ENCODE assay signal across 15 mouse cellular contexts in the genomic region with DNA sequence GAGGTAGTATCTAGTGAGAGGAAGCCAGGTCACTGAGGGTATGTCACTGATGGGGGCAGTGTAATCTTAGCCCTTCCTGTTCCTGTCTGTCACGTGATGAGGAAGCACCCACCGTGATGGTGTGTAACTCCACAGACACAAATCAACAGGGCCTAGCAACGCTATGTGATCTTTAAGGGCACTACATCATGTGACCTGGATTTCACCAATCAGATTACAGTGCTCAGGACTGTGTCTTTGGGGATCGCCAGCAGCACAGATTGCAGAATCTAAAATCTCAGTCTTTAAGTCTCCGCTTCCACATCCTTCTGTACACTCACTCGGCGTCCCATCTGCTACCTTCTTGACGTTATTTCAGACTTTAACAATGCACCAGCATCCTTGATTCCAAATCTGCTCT.
A peak's percentile ranks its signal among the peaks of the same experiment; 100 is the strongest.
DNase-seq lines count a peak whose midpoint lies in the region; ATAC-seq and TF ChIP-seq lines count a peak whose summit lies in the region.
"Had no signal": no experiment of that assay in that cellular context is flagged by ENCODE, and none has a peak within 500 bp of the region (broad histone marks: within the 10 kb centered on the region; RNA-seq: fewer than 3 reads in every experiment).

No protein-coding gene starts in this region.

- no peak overlapping the region for H3K9ac ChIP-seq in forebrain, embryonic 13.5 days
- H3K9ac ChIP-seq in forebrain, embryonic 11.5 days (ENCODE audit: low read length) = no peak overlapping the region
- no peak overlapping the region for H3K9ac ChIP-seq in CH12.LX (ENCODE audit: insufficient read depth, low read depth)
- H3K9ac ChIP-seq: midbrain, embryonic 12.5 days had no signal

- 80% methylated on average over 8 of the region's 8 CpGs for WGBS in forebrain, embryonic 13.5 days
- WGBS in forebrain, embryonic 11.5 days = 87% methylated on average over 8 of the region's 8 CpGs
- 81% methylated on average over 8 of the region's 8 CpGs for WGBS in limb, embryonic 10.5 days

- no peaks in the 10 kb centered on the region for H3K36me3 ChIP-seq in forebrain, embryonic 13.5 days (ENCODE audit: poor library complexity, severe bottlenecking)
- no peaks in the 10 kb centered on the region for H3K36me3 ChIP-seq in forebrain, embryonic 11.5 days (ENCODE audit: control insufficient read depth, insufficient read depth, low read length)
- no peaks in the 10 kb centered on the region for H3K36me3 ChIP-seq in CH12.LX (replicated peaks in 1 of 2; ENCODE audit: control insufficient read depth in 1 of 2, insufficient read depth in 1 of 2, low read length in 1 of 2)
- no peaks in the 10 kb centered on the region for H3K36me3 ChIP-seq in limb, embryonic 10.5 days
- H3K36me3 ChIP-seq: midbrain, embryonic 12.5 days had no signal

- TF ChIP-seq RAD21 in CH12.LX (IDR thresholded peaks at IDR 0.05; ENCODE audit: low read depth, low read length) = no peak

- H3K9me3 ChIP-seq in forebrain, embryonic 13.5 days (replicated peaks) = no peaks in the 10 kb centered on the region
- H3K9me3 ChIP-seq in forebrain, embryonic 11.5 days (ENCODE audit: control insufficient read depth, low read length) = no peaks in the 10 kb centered on the region
- no peaks in the 10 kb centered on the region for H3K9me3 ChIP-seq in CH12.LX (replicated peaks; ENCODE audit: low read length)
- H3K9me3 ChIP-seq in limb, embryonic 10.5 days (replicated peaks) = no peaks in the 10 kb centered on the region
- H3K9me3 ChIP-seq: midbrain, embryonic 12.5 days had no signal

- H3K4me1 ChIP-seq in forebrain, embryonic 13.5 days = peaks cover 17% of the 10 kb centered on the region
- no peaks in the 10 kb centered on the region; the same call in 1 of the 2 replicates for H3K4me1 ChIP-seq in forebrain, embryonic 11.5 days (replicated peaks; ENCODE audit: control insufficient read depth, insufficient read depth, low read length)
- peaks cover 2 to 22% of the 10 kb centered on the region in 2 experiments; a peak in 2 of 4 replicates for H3K4me1 ChIP-seq in CH12.LX (ENCODE audit: control insufficient read depth in 1 of 2, insufficient read depth in 2 of 2)
- H3K4me1 ChIP-seq in limb, embryonic 10.5 days = no peaks in the 10 kb centered on the region

- H3K27ac ChIP-seq in forebrain, embryonic 13.5 days = 0 out of 2 replicates have a peak overlapping the region, but pooled peaks have one; percentile 6
- no peak overlapping the region for H3K27ac ChIP-seq in forebrain, embryonic 11.5 days (ENCODE audit: low read depth, low read length)
- no peak overlapping the region for H3K27ac ChIP-seq in left cerebral cortex, adult 2 months
- H3K27ac ChIP-seq in CH12.LX (ENCODE audit: insufficient read depth, low read depth) = no peak overlapping the region
- H3K27ac ChIP-seq in limb, embryonic 10.5 days = no peak overlapping the region
- H3K27ac ChIP-seq: midbrain, embryonic 12.5 days had no signal

- in situ Hi-C loops in CH12.LX (cut with MboI; ENCODE audit: low pct_ligation_motif_present, low pct_unique_long_range_greater_than_20kb, low sequenced_read_pairs) = no loop called here

- H3K4me2 ChIP-seq in forebrain, embryonic 13.5 days = no peak overlapping the region
- H3K4me2 ChIP-seq in forebrain, embryonic 11.5 days (ENCODE audit: low read depth, low read length, severe bottlenecking) = no peak overlapping the region
- H3K4me2 ChIP-seq in CH12.LX (ENCODE audit: insufficient read depth, low read depth, poor library complexity, severe bottlenecking) = no peak overlapping the region
- H3K4me2 ChIP-seq: liver, embryonic 11.5 days; midbrain, embryonic 12.5 days had no signal

- H3K27me3 ChIP-seq in forebrain, embryonic 13.5 days = no peaks in the 10 kb centered on the region
- no peaks in the 10 kb centered on the region for H3K27me3 ChIP-seq in forebrain, embryonic 11.5 days (ENCODE audit: control insufficient read depth, insufficient read depth, low read length)
- no peaks in the 10 kb centered on the region for H3K27me3 ChIP-seq in CH12.LX (replicated peaks)
- H3K27me3 ChIP-seq in limb, embryonic 10.5 days (ENCODE audit: low read depth, poor library complexity, severe bottlenecking) = no peaks in the 10 kb centered on the region
- H3K27me3 ChIP-seq: midbrain, embryonic 12.5 days had no signal

- intact Hi-C loops in left cerebral cortex, postnatal 25 days (cut with DNase I) = loop anchor here (5.0 kb wide), 1 partner anchor 59 kb away; no protein-coding TSS in a partner anchor
- intact Hi-C loops in left cerebral cortex, adult 2 months (cut with DNase I) = loop anchor here (5.0 kb wide), 1 partner anchor 69 kb away; no protein-coding TSS in a partner anchor
- intact Hi-C loops in heart, postnatal 25 days (cut with DNase I) = no loop called here

- no peaks in the 10 kb centered on the region for H3K79me2 ChIP-seq in CH12.LX (replicated peaks; ENCODE audit: control insufficient read depth, extremely low read depth, insufficient read depth, poor library complexity, severe bottlenecking)

- ATAC-seq in forebrain, embryonic 13.5 days = no peak
- ATAC-seq in forebrain, embryonic 11.5 days (replicated peaks; ENCODE audit: low FRiP score) = no peak

- dilution Hi-C loops in CH12.LX (cut with MboI; ENCODE audit: extremely low pct_ligation_motif_present, extremely low pct_unique_long_range_greater_than_20kb, low sequenced_read_pairs) = no loop called here

- H3K4me3 ChIP-seq in forebrain, embryonic 13.5 days = no peak overlapping the region
- no peak overlapping the region for H3K4me3 ChIP-seq in forebrain, embryonic 11.5 days (ENCODE audit: low read depth, low read length)
- no peak overlapping the region for H3K4me3 ChIP-seq in left cerebral cortex, adult 2 months
- H3K4me3 ChIP-seq in CH12.LX (replicated peaks in 1 of 3; ENCODE audit: low read depth in 2 of 3, low read length in 2 of 3, poor library complexity in 1 of 3) = no peak overlapping the region
- H3K4me3 ChIP-seq in limb, embryonic 10.5 days = no peak overlapping the region
- H3K4me3 ChIP-seq: midbrain, embryonic 12.5 days; myocyte had no signal

- no peak for DNase-seq in forebrain, embryonic 11.5 days (ENCODE audit: low spot score)
- DNase-seq in left cerebral cortex, postnatal 25 days (ENCODE audit: low spot score in 2 of 2) = peak; percentile 24 to 77
- DNase-seq in left cerebral cortex, adult 2 months (ENCODE audit: extremely low spot score in 1 of 2, low spot score in 2 of 2) = no peak
- peak; percentile 17 for DNase-seq in CH12.LX (ENCODE audit: extremely low read depth)
- DNase-seq in limb, embryonic 10.5 days (ENCODE audit: low spot score) = peak; percentile 14
- DNase-seq in lung, postnatal 14 days = no peak
- DNase-seq in heart, postnatal 25 days (ENCODE audit: low spot score) = no peak
- DNase-seq: adrenal gland, postnatal 36 days; cerebellum, adult 11 months; heart, postnatal 36 days; kidney, adult 9 months had no signal

- TF ChIP-seq CTCF in left cerebral cortex, adult 2 months (IDR thresholded peaks at IDR 0.05) = no peak
- TF ChIP-seq CTCF in CH12.LX (conservative IDR thresholded peaks at IDR 0.05 in 1 of 2, IDR thresholded peaks at IDR 0.05 in 1 of 2; ENCODE audit: low read depth in 2 of 2, low read length in 2 of 2) = no peak

- TF ChIP-seq POLR2A in CH12.LX (IDR thresholded peaks at IDR 0.05; ENCODE audit: low read depth, low read length) = no peak

- TF ChIP-seq EP300 in CH12.LX (IDR thresholded peaks at IDR 0.05; ENCODE audit: low read length) = no peak

TF ChIP-seq in CH12.LX, 34 proteins besides CTCF, POLR2A, EP300 and RAD21:
- TF ChIP-seq NELFE (IDR thresholded peaks at IDR 0.05; ENCODE audit: low read depth, low read length) (no peak), USF1 (IDR thresholded peaks at IDR 0.05; ENCODE audit: low read depth, low read length) (peak; percentile 49), MYC (IDR thresholded peaks at IDR 0.05; ENCODE audit: low read depth, low read length) (no peak), JUN (IDR thresholded peaks at IDR 0.05; ENCODE audit: insufficient read depth, low read depth, low read length) (no peak), USF2 (conservative IDR thresholded peaks at IDR 0.05; ENCODE audit: low read depth, low read length) (peak; percentile 42), ZMIZ1 (IDR thresholded peaks at IDR 0.05; ENCODE audit: low read depth, low read length) (no peak), ELF1 (IDR thresholded peaks at IDR 0.05; ENCODE audit: low read depth, low read length) (peak; percentile 45; the same call in 1 of the 2 replicates), HCFC1 (IDR thresholded peaks at IDR 0.05; ENCODE audit: low read depth, low read length) (no peak), PAX5 (IDR thresholded peaks at IDR 0.05; ENCODE audit: low read length) (no peak), BHLHE40 (IDR thresholded peaks at IDR 0.05; ENCODE audit: low read depth, low read length) (0 out of 2 replicates have a peak, but pooled peaks have one; percentile 19)
TF ChIP-seq in CH12.LX: peak in this region for 4.

Comparison
In these comparisons a context has a peak if more than half of its experiments do, and no peak if none do; other contexts are left out.
1. DNase-seq: peak in left cerebral cortex, postnatal 25 days (2 of 2), CH12.LX (single experiment) and limb, embryonic 10.5 days (single experiment); none in forebrain, embryonic 11.5 days (single experiment), left cerebral cortex, adult 2 months (0 of 2), lung, postnatal 14 days (single experiment) and heart, postnatal 25 days (single experiment).